Mouse (Mus musculus): Measurements from ENCODE around the gene Ebf3. TPM values are rescaled to one million over a fixed set of nuclear protein-coding genes. Genes with fewer than 3 reads are reported as not detected.
A peak's percentile ranks its signal among the peaks of the same experiment; 100 is the strongest.

Ebf3 gene
- polyA plus RNA-seq, 1 experiment from 2014 or later, result 0.73 TPM

- Histone ChIP-seq H3K4me3 (replicated peaks; ENCODE audit: low read length) (peak overlapping the region; percentile 50), H3K27ac (ENCODE audit: low read length) (no peak overlapping the region), H3K27me3 (replicated peaks; ENCODE audit: control insufficient read depth, insufficient read depth, low read length) (peaks cover 69% of the 10 kb centered on the region), H3K36me3 (ENCODE audit: control insufficient read depth, insufficient read depth) (no peaks in the 10 kb centered on the region), H3K9ac (replicated peaks; ENCODE audit: low read depth, low read length) (peak overlapping the region; percentile 50), H3K4me2 (ENCODE audit: low read length) (peak overlapping the region; percentile 79), H3K9me3 (ENCODE audit: control insufficient read depth, low read length) (no peaks in the 10 kb centered on the region; the same call in 1 of the 2 replicates), H3K4me1 (replicated peaks; ENCODE audit: control insufficient read depth, insufficient read depth, low read length) (peaks cover 56% of the 10 kb centered on the region)
- under 1% methylated on average over 71 of the region's 79 CpGs for WGBS
- no peak for ATAC-seq
These were observed 902 bp downstream of the Ebf3 start for GRCm38 (mm10) chr7:137313183-137313903.

GRCm38 (mm10) chr7:137312933-137313182 lies 1.4 kb downstream of the Ebf3 start:
- peaks cover 66% of the 10 kb centered on the region for H3K27me3 ChIP-seq (replicated peaks; ENCODE audit: control insufficient read depth, insufficient read depth, low read length)
- no peaks in the 10 kb centered on the region; the same call in 1 of the 2 replicates for H3K9me3 ChIP-seq (ENCODE audit: control insufficient read depth, low read length)
- ATAC-seq, result no peak
- no peak overlapping the region for H3K27ac ChIP-seq (ENCODE audit: low read length)
- H3K36me3 ChIP-seq (ENCODE audit: control insufficient read depth, insufficient read depth), result no peaks in the 10 kb centered on the region
- WGBS, result 0% methylated on average over 10 of the region's 10 CpGs
- peak overlapping the region; percentile 79 for H3K4me2 ChIP-seq (ENCODE audit: low read length)
- H3K4me3 ChIP-seq (replicated peaks; ENCODE audit: low read length), result peak overlapping the region; percentile 50
- H3K9ac ChIP-seq (replicated peaks; ENCODE audit: low read depth, low read length), result peak overlapping the region; percentile 50; the same call in 1 of the 2 replicates
- peaks cover 56% of the 10 kb centered on the region for H3K4me1 ChIP-seq (replicated peaks; ENCODE audit: control insufficient read depth, insufficient read depth, low read length)

- Histone ChIP-seq H3K9me3 (ENCODE audit: control insufficient read depth, low read length) (no peaks in the 10 kb centered on the region; the same call in 1 of the 2 replicates), H3K27me3 (replicated peaks; ENCODE audit: control insufficient read depth, insufficient read depth, low read length) (peaks cover 64% of the 10 kb centered on the region), H3K36me3 (ENCODE audit: control insufficient read depth, insufficient read depth) (no peaks in the 10 kb centered on the region), H3K9ac (replicated peaks; ENCODE audit: low read depth, low read length) (no peak overlapping the region), H3K4me2 (ENCODE audit: low read length) (peak overlapping the region; percentile 79; the same call in 1 of the 2 replicates), H3K4me1 (replicated peaks; ENCODE audit: control insufficient read depth, insufficient read depth, low read length) (peaks cover 51% of the 10 kb centered on the region), H3K27ac (ENCODE audit: low read length) (no peak overlapping the region), H3K4me3 (replicated peaks; ENCODE audit: low read length) (peak overlapping the region; percentile 50)
- WGBS, result 4% methylated on average over 17 of the region's 17 CpGs
- ATAC-seq, result no peak
These were observed 1.9 kb downstream of the Ebf3 start for GRCm38 (mm10) chr7:137312166-137312932.

GRCm38 (mm10) chr7:137311341-137312110 lies 2.7 kb downstream of the Ebf3 start:
- H3K27me3 ChIP-seq (replicated peaks; ENCODE audit: control insufficient read depth, insufficient read depth, low read length), result peaks cover 64% of the 10 kb centered on the region
- no peak overlapping the region for H3K4me3 ChIP-seq (replicated peaks; ENCODE audit: low read length)
- no peak for ATAC-seq
- no peaks in the 10 kb centered on the region for H3K36me3 ChIP-seq (ENCODE audit: control insufficient read depth, insufficient read depth)
- H3K9me3 ChIP-seq (ENCODE audit: control insufficient read depth, low read length), result no peaks in the 10 kb centered on the region; the same call in 1 of the 2 replicates
- WGBS, result 2% methylated on average over 8 of the region's 8 CpGs
- no peak overlapping the region for H3K27ac ChIP-seq (ENCODE audit: low read length)
- no peak overlapping the region for H3K9ac ChIP-seq (replicated peaks; ENCODE audit: low read depth, low read length)
- H3K4me2 ChIP-seq (ENCODE audit: low read length), result no peak overlapping the region
- H3K4me1 ChIP-seq (replicated peaks; ENCODE audit: control insufficient read depth, insufficient read depth, low read length), result peaks cover 43% of the 10 kb centered on the region

GRCm38 (mm10) chr7:137310876-137311275 lies 3.4 kb downstream of the Ebf3 start:
- H3K4me1 ChIP-seq (replicated peaks; ENCODE audit: control insufficient read depth, insufficient read depth, low read length), result peaks cover 39% of the 10 kb centered on the region
- no peak overlapping the region; the same call in 1 of the 2 replicates for H3K4me3 ChIP-seq (replicated peaks; ENCODE audit: low read length)
- H3K27me3 ChIP-seq (replicated peaks; ENCODE audit: control insufficient read depth, insufficient read depth, low read length), result peaks cover 66% of the 10 kb centered on the region
- ATAC-seq, result no peak
- no peaks in the 10 kb centered on the region; the same call in 1 of the 2 replicates for H3K9me3 ChIP-seq (ENCODE audit: control insufficient read depth, low read length)
- under 1% methylated on average over 11 of the region's 11 CpGs for whole genome bisulfite sequencing
- H3K9ac ChIP-seq (replicated peaks; ENCODE audit: low read depth, low read length), result no peak overlapping the region
- no peak overlapping the region for H3K4me2 ChIP-seq (ENCODE audit: low read length)
- H3K36me3 ChIP-seq (ENCODE audit: control insufficient read depth, insufficient read depth), result no peaks in the 10 kb centered on the region
- H3K27ac ChIP-seq (ENCODE audit: low read length), result no peak overlapping the region

GRCm38 (mm10) chr7:137310091-137310761 lies 4.0 kb downstream of the Ebf3 start:
- ATAC-seq, result peak; percentile 24
- peaks cover 64% of the 10 kb centered on the region for H3K27me3 ChIP-seq (replicated peaks; ENCODE audit: control insufficient read depth, insufficient read depth, low read length)
- no peaks in the 10 kb centered on the region; the same call in 1 of the 2 replicates for H3K9me3 ChIP-seq (ENCODE audit: control insufficient read depth, low read length)
- no peak overlapping the region for H3K27ac ChIP-seq (ENCODE audit: low read length)
- H3K4me2 ChIP-seq (ENCODE audit: low read length), result peak overlapping the region; percentile 45
- H3K36me3 ChIP-seq (ENCODE audit: control insufficient read depth, insufficient read depth), result no peaks in the 10 kb centered on the region
- 0 out of 2 replicates have a peak overlapping the region, but pooled peaks have one; percentile 1 for H3K9ac ChIP-seq (replicated peaks; ENCODE audit: low read depth, low read length)
- WGBS, result under 1% methylated on average over 38 of the region's 49 CpGs
- H3K4me3 ChIP-seq (replicated peaks; ENCODE audit: low read length), result peak overlapping the region; percentile 18
- peaks cover 39% of the 10 kb centered on the region for H3K4me1 ChIP-seq (replicated peaks; ENCODE audit: control insufficient read depth, insufficient read depth, low read length)

GRCm38 (mm10) chr7:137309071-137310066 lies 4.9 kb downstream of the Ebf3 start:
- Histone ChIP-seq H3K4me2 (ENCODE audit: low read length) (peak overlapping the region; percentile 45), H3K27ac (ENCODE audit: low read length) (no peak overlapping the region), H3K36me3 (ENCODE audit: control insufficient read depth, insufficient read depth) (no peaks in the 10 kb centered on the region), H3K4me1 (replicated peaks; ENCODE audit: control insufficient read depth, insufficient read depth, low read length) (peaks cover 32% of the 10 kb centered on the region), H3K4me3 (replicated peaks; ENCODE audit: low read length) (peak overlapping the region; percentile 18), H3K27me3 (replicated peaks; ENCODE audit: control insufficient read depth, insufficient read depth, low read length) (peaks cover 63% of the 10 kb centered on the region), H3K9ac (replicated peaks; ENCODE audit: low read depth, low read length) (0 out of 2 replicates have a peak overlapping the region, but pooled peaks have one; percentile 1), H3K9me3 (ENCODE audit: control insufficient read depth, low read length) (no peaks in the 10 kb centered on the region; the same call in 1 of the 2 replicates)
- under 1% methylated on average over 93 of the region's 93 CpGs for WGBS
- ATAC-seq, result peak; percentile 24
